In genomic region chr4:70783487-70783886, GRCm38 (mm10) we compare ENCODE assay signal across 21 mouse cellular contexts.
DNase-seq lines count a peak whose midpoint lies in the region; ATAC-seq and TF ChIP-seq lines count a peak whose summit lies in the region.
"Had no signal": no experiment of that assay in that cellular context is flagged by ENCODE, and none has a peak within 500 bp of the region (broad histone marks: within the 10 kb centered on the region; RNA-seq: fewer than 3 reads in every experiment).

No protein-coding gene starts in this region.

- H3K9ac ChIP-seq in forebrain, embryonic 16.5 days (replicated peaks; ENCODE audit: low read depth, low read length), result no peak overlapping the region
- H3K9ac ChIP-seq in kidney, postnatal 0 days (ENCODE audit: low read depth, low read length), result no peak overlapping the region
- no peak overlapping the region for H3K9ac ChIP-seq in midbrain, embryonic 16.5 days (ENCODE audit: low read depth, low read length)
- H3K9ac ChIP-seq in midbrain, embryonic 11.5 days (ENCODE audit: low read length), result no peak overlapping the region
- H3K9ac ChIP-seq: hindbrain, embryonic 14.5 days; limb, embryonic 15.5 days; liver, embryonic 14.5 days; lung, embryonic 15.5 days; midbrain, embryonic 12.5 days had no signal

- no peak for ATAC-seq in forebrain, embryonic 16.5 days
- no peak for ATAC-seq in kidney, postnatal 0 days (replicated peaks; ENCODE audit: low FRiP score, low read depth)
- 0 out of 2 replicates have a peak, but pooled peaks have one; percentile 39 for ATAC-seq in midbrain, embryonic 16.5 days
- no peak for ATAC-seq in midbrain, embryonic 11.5 days (ENCODE audit: low FRiP score)

- WGBS in forebrain, embryonic 10.5 days, result 76% methylated on average over 2 of the region's 2 CpGs
- WGBS in forebrain, embryonic 16.5 days, result 55% methylated on average over 2 of the region's 2 CpGs
- 62% methylated on average over 2 of the region's 2 CpGs for WGBS in kidney, postnatal 0 days
- 48% methylated on average over 2 of the region's 2 CpGs for WGBS in kidney, adult 2 months
- 42% methylated on average over 2 of the region's 2 CpGs for WGBS in midbrain, embryonic 16.5 days
- WGBS in midbrain, embryonic 11.5 days, result 59% methylated on average over 2 of the region's 2 CpGs

- no peak for DNase-seq in forebrain, embryonic 10.5 days (ENCODE audit: extremely low spot score, low spot score)
- DNase-seq in kidney, postnatal 0 days (ENCODE audit: low spot score), result no peak
- DNase-seq in kidney, adult 2 months, result no peak
- no peak for DNase-seq in midbrain, embryonic 11.5 days (ENCODE audit: low spot score, missing footprints)
- no peak for DNase-seq in lung, postnatal 4 days
- DNase-seq: adrenal gland, postnatal 25 days; cerebellum, adult 9-10 months; kidney, postnatal 36 days; layer of hippocampus, adult 9-11 months; left cerebral cortex, postnatal 4 days; thymus, adult 2 months; thymus, postnatal 4 days had no signal

- no peaks in the 10 kb centered on the region for H3K27me3 ChIP-seq in forebrain, embryonic 10.5 days (ENCODE audit: poor library complexity, severe bottlenecking)
- H3K27me3 ChIP-seq in forebrain, embryonic 16.5 days (replicated peaks; ENCODE audit: control insufficient read depth, insufficient read depth, low read length), result no peaks in the 10 kb centered on the region
- no peaks in the 10 kb centered on the region for H3K27me3 ChIP-seq in kidney, postnatal 0 days (ENCODE audit: insufficient read depth, low read length)
- no peaks in the 10 kb centered on the region for H3K27me3 ChIP-seq in kidney, adult 2 months (replicated peaks; ENCODE audit: control insufficient read depth, insufficient read depth, low read length)
- H3K27me3 ChIP-seq in midbrain, embryonic 16.5 days (ENCODE audit: control insufficient read depth, insufficient read depth, low read depth, low read length), result no peaks in the 10 kb centered on the region
- H3K27me3 ChIP-seq in midbrain, embryonic 11.5 days (ENCODE audit: control insufficient read depth, insufficient read depth, low read length), result no peaks in the 10 kb centered on the region
- H3K27me3 ChIP-seq: limb, embryonic 15.5 days; lung, embryonic 15.5 days; midbrain, embryonic 12.5 days had no signal

- no peak overlapping the region for H3K4me2 ChIP-seq in forebrain, embryonic 16.5 days (ENCODE audit: low read length)
- H3K4me2 ChIP-seq in kidney, postnatal 0 days (ENCODE audit: low read length), result no peak overlapping the region
- no peak overlapping the region for H3K4me2 ChIP-seq in midbrain, embryonic 16.5 days (ENCODE audit: low read length)
- no peak overlapping the region for H3K4me2 ChIP-seq in midbrain, embryonic 11.5 days
- H3K4me2 ChIP-seq: hindbrain, embryonic 14.5 days; limb, embryonic 15.5 days; lung, embryonic 15.5 days; midbrain, embryonic 12.5 days had no signal

- peak; percentile 31; the same call in 1 of the 2 replicates for TF ChIP-seq CTCF in kidney, postnatal 0 days (IDR thresholded peaks at IDR 0.05; ENCODE audit: low read depth)
- no peak for TF ChIP-seq CTCF in kidney, adult 2 months (conservative IDR thresholded peaks at IDR 0.05; ENCODE audit: insufficient read depth, insufficient read length, low read depth, low read length)

- H3K4me1 ChIP-seq in forebrain, embryonic 10.5 days, result 0 out of 2 replicates have a peak, but pooled peaks cover 6% of the 10 kb centered on the region
- no peaks in the 10 kb centered on the region for H3K4me1 ChIP-seq in forebrain, embryonic 16.5 days (replicated peaks; ENCODE audit: control insufficient read depth, insufficient read depth, low read length)
- H3K4me1 ChIP-seq in kidney, postnatal 0 days (replicated peaks; ENCODE audit: insufficient read depth, low read length), result no peaks in the 10 kb centered on the region
- H3K4me1 ChIP-seq in kidney, adult 2 months (ENCODE audit: control insufficient read depth, insufficient read depth, low read length), result no peaks in the 10 kb centered on the region
- H3K4me1 ChIP-seq in midbrain, embryonic 16.5 days (ENCODE audit: control insufficient read depth, insufficient read depth, low read length), result no peaks in the 10 kb centered on the region
- no peaks in the 10 kb centered on the region for H3K4me1 ChIP-seq in midbrain, embryonic 11.5 days (ENCODE audit: control insufficient read depth, insufficient read depth, low read length)
- H3K4me1 ChIP-seq: limb, embryonic 15.5 days; lung, embryonic 15.5 days had no signal

- H3K9me3 ChIP-seq in forebrain, embryonic 10.5 days, result no peaks in the 10 kb centered on the region
- no peaks in the 10 kb centered on the region for H3K9me3 ChIP-seq in forebrain, embryonic 16.5 days (ENCODE audit: control insufficient read depth, low read length)
- no peaks in the 10 kb centered on the region for H3K9me3 ChIP-seq in kidney, postnatal 0 days (replicated peaks; ENCODE audit: low read length)
- H3K9me3 ChIP-seq in midbrain, embryonic 16.5 days (replicated peaks; ENCODE audit: control insufficient read depth, low read length, poor library complexity, severe bottlenecking), result no peaks in the 10 kb centered on the region
- no peaks in the 10 kb centered on the region for H3K9me3 ChIP-seq in midbrain, embryonic 11.5 days (ENCODE audit: control insufficient read depth, low read length)
- H3K9me3 ChIP-seq: limb, embryonic 15.5 days; lung, embryonic 15.5 days; midbrain, embryonic 12.5 days had no signal

- H3K27ac ChIP-seq in forebrain, embryonic 10.5 days, result 0 out of 2 replicates have a peak overlapping the region, but pooled peaks have one; percentile 20
- H3K27ac ChIP-seq in forebrain, embryonic 16.5 days (ENCODE audit: low read length), result no peak overlapping the region
- no peak overlapping the region for H3K27ac ChIP-seq in kidney, postnatal 0 days
- H3K27ac ChIP-seq in kidney, adult 2 months (ENCODE audit: insufficient read depth, low read depth, low read length), result no peak overlapping the region
- H3K27ac ChIP-seq in midbrain, embryonic 16.5 days (ENCODE audit: low read length), result no peak overlapping the region
- H3K27ac ChIP-seq in midbrain, embryonic 11.5 days (ENCODE audit: low read depth, low read length), result no peak overlapping the region
- H3K27ac ChIP-seq: hindbrain, embryonic 14.5 days; limb, embryonic 15.5 days; liver, embryonic 14.5 days; lung, embryonic 15.5 days; macrophage; midbrain, embryonic 12.5 days had no signal

- H3K36me3 ChIP-seq in forebrain, embryonic 10.5 days (replicated peaks), result no peaks in the 10 kb centered on the region
- H3K36me3 ChIP-seq in forebrain, embryonic 16.5 days (ENCODE audit: control insufficient read depth, insufficient read depth), result no peaks in the 10 kb centered on the region
- H3K36me3 ChIP-seq in kidney, postnatal 0 days (ENCODE audit: insufficient read depth, low read length), result no peaks in the 10 kb centered on the region
- no peaks in the 10 kb centered on the region for H3K36me3 ChIP-seq in kidney, adult 2 months (ENCODE audit: control insufficient read depth, insufficient read depth, low read length)
- no peaks in the 10 kb centered on the region for H3K36me3 ChIP-seq in midbrain, embryonic 16.5 days (ENCODE audit: control insufficient read depth, insufficient read depth, low read length)
- H3K36me3 ChIP-seq in midbrain, embryonic 11.5 days (ENCODE audit: control insufficient read depth, insufficient read depth, low read length), result no peaks in the 10 kb centered on the region
- H3K36me3 ChIP-seq: limb, embryonic 15.5 days; lung, embryonic 15.5 days; midbrain, embryonic 12.5 days had no signal

- no peak for TF ChIP-seq POLR2A in kidney, adult 2 months (IDR thresholded peaks at IDR 0.05; ENCODE audit: low read depth, low read length)

- no peak overlapping the region for H3K4me3 ChIP-seq in forebrain, embryonic 10.5 days
- H3K4me3 ChIP-seq in forebrain, embryonic 16.5 days (replicated peaks; ENCODE audit: low read length), result no peak overlapping the region
- no peak overlapping the region for H3K4me3 ChIP-seq in kidney, postnatal 0 days (replicated peaks; ENCODE audit: low read depth, low read length)
- no peak overlapping the region for H3K4me3 ChIP-seq in kidney, adult 2 months (ENCODE audit: insufficient read depth, low read depth, low read length)
- H3K4me3 ChIP-seq in midbrain, embryonic 16.5 days (ENCODE audit: low read depth, low read length), result no peak overlapping the region
- no peak overlapping the region for H3K4me3 ChIP-seq in midbrain, embryonic 11.5 days (ENCODE audit: low read depth, low read length)
- H3K4me3 ChIP-seq: erythroblast, embryonic 14.5 days; limb, embryonic 15.5 days; lung, embryonic 15.5 days; midbrain, embryonic 12.5 days had no signal
